Mouse (Mus musculus) hindbrain, embryonic 10.5 days (tissue): ENCODE results near the gene Shroom3. TPM values are rescaled to one million over a fixed set of nuclear protein-coding genes. Genes with fewer than 3 reads are reported as not detected.

Experiments
- DNase-seq: peaks from one replicate; pipeline ENCODE4 v3.0.0-alpha.2; 2017; ENCODE audit warnings: low spot score
- H3K27ac ChIP-seq: fragments of 300-500 bp; sonication (generic); 2 replicates; pipeline ENCODE4 v1.5.1; 2016; ENCODE audit warnings: mild to moderate bottlenecking, moderate library complexity
- H3K27me3 ChIP-seq: fragments of 300-500 bp; sonication (generic); 2 replicates; pipeline ENCODE4 v1.6.1; 2016; ENCODE audit warnings: mild to moderate bottlenecking; ENCODE audit not compliant: poor library complexity, insufficient read depth, severe bottlenecking
- H3K36me3 ChIP-seq: fragments of 300-500 bp; sonication (generic); 2 replicates; pipeline ENCODE4 v1.6.1; 2016; ENCODE audit warnings: mild to moderate bottlenecking, moderate library complexity
- H3K4me1 ChIP-seq: fragments of 300-500 bp; sonication (generic); replicated peaks from 2 replicates; pipeline ENCODE4 v1.6.1; 2016; ENCODE audit warnings: mild to moderate bottlenecking
- H3K4me3 ChIP-seq: fragments of 300-500 bp; sonication (generic); 2 replicates; pipeline ENCODE4 v1.5.1; 2016; ENCODE audit warnings: mild to moderate bottlenecking, moderate library complexity
- H3K9me3 ChIP-seq: fragments of 300-500 bp; sonication (generic); 2 replicates; pipeline ENCODE4 v1.6.1; 2016; ENCODE audit warnings: mild to moderate bottlenecking, moderate library complexity
- WGBS: fragments of 180-500 bp; shearing (Covaris S2); methylation state at CpG from one replicate; pipeline ENCODE4 v1.1.7; 2016; 5-methylcytosine and 5-hydroxymethylcytosine counted together
- polyA plus RNA-seq: library from polyadenylated mRNA; unstranded; fragments of >200 nt; fragmentation: Nextera tagmentation; extraction: Ambion mirVana; gene quantifications from 2 replicates; pipeline ENCODE4 v1.2.1, GENCODE M21; 2016

Shroom3 gene
- polyA plus RNA-seq, 1 experiment from 2014 or later: 6.5 TPM

DNA sequence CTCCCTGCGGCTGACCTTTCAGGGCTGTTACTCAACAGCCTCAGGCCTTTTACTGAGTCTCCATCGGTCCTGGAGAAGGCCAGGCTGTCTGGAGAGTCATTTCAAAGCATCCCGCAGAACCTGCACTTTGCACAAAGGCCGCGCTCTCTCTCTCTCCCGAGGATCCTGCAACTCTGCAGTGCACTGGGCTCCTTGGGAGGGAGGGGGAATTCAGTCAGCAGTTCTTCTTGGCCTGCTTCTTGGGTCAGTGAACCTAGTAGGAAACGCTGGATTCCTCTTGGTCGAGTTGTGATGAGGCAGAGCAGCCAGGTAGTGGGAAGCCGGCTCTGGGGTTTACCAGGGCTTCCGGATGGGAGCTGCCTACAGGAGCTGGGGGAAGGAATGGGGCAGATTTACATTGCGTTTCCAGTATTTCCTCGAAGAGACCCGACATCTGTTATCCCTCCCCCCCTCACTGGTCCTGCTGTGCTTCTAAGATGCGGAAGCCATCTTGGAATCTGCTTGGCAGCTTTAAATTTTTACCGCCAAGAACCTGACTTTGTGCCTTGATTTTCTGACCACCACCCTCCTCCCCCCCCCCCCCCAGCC, 305.6 kb downstream of the Shroom3 start:
- Histone ChIP-seq H3K9me3 (0 out of 2 replicates have a peak, but pooled peaks cover 2% of the 10 kb centered on the region), H3K27ac (peak overlapping the region; percentile 84), H3K27me3 (no peaks in the 10 kb centered on the region), H3K4me3 (peak overlapping the region; percentile 28), H3K36me3 (no peaks in the 10 kb centered on the region), H3K4me1 (peaks cover 22% of the 10 kb centered on the region)
- peak; percentile 60 for DNase-seq
- 27% methylated on average over 15 of the region's 15 CpGs for WGBS

DNA sequence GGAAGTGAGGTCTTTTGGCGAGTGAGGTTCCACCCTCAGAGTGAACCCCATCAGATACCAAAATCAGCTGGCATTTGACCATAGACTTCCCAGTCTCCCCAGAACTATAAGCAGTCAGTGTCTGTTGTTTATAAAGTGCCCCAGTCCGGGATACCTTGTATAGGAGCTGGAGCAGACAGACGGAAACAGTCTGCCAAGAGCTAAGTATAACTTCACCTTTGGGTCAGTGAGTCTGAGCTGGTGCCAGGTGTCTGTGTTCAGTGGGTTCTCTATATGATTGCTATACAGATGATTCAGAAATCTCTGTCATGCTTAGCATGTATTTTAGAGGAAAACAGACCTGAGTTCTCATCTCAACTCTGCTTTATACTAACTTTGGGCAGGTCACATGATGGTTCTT, 308.9 kb downstream of the Shroom3 start:
- 90% methylated on average over 3 of the region's 3 CpGs for WGBS
- DNase-seq: no peak
- Histone ChIP-seq H3K36me3 (no peaks in the 10 kb centered on the region), H3K4me1 (peaks cover 27% of the 10 kb centered on the region), H3K9me3 (no peaks in the 10 kb centered on the region), H3K27me3 (no peaks in the 10 kb centered on the region), H3K27ac (no peak overlapping the region), H3K4me3 (no peak overlapping the region)

DNA sequence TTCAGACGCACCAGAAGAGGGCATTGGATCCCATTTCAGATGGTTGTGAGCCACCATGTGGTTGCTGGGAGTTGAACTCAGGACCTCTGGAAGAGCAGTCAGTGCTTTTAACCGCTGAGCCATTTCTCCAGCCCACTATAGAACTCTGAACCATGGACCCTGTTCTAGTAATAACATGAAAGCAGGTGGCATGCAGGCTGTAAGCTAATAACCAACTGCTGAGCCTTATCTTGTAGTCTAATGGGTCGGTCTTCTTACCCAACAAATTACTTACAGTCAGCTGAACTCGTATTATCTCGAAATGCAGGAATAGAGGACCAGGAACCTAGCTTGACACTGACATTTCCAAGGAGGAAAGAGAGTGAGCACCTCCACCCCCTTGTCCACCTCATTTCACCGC, 311.1 kb downstream of the Shroom3 start:
- no peak for DNase-seq
- no peaks in the 10 kb centered on the region for H3K36me3 ChIP-seq
- no peaks in the 10 kb centered on the region for H3K27me3 ChIP-seq
- WGBS: 88% methylated on average over 6 of the region's 6 CpGs
- no peaks in the 10 kb centered on the region for H3K9me3 ChIP-seq
- no peak overlapping the region for H3K27ac ChIP-seq
- no peak overlapping the region for H3K4me3 ChIP-seq
- peaks cover 28% of the 10 kb centered on the region for H3K4me1 ChIP-seq

DNA sequence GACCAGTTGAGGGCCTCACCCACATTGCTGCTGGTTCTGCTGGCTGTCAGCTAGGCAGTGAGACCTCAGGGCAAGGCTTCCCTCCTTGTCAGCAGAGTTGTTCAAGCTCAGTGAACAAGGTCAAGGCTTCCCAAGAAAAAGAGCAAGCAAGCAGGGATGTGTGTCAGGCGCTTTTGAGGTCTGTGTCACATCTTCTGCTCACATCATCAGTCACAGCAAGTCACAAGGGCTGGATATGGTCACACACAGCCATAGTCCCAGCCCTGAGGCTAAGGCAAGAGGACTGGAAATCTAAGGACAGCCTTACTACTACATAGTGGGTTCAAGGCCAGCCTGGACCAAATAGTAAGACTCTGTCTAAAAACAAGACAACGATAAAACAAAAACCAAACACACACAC, 311.6 kb downstream of the Shroom3 start:
- H3K4me3 ChIP-seq: no peak overlapping the region
- H3K36me3 ChIP-seq: no peaks in the 10 kb centered on the region
- 0 out of 2 replicates have a peak overlapping the region, but pooled peaks have one; percentile 35 for H3K27ac ChIP-seq
- DNase-seq: no peak
- H3K4me1 ChIP-seq: peaks cover 27% of the 10 kb centered on the region
- no peaks in the 10 kb centered on the region for H3K9me3 ChIP-seq
- 94% methylated on average over 2 of the region's 2 CpGs for WGBS
- H3K27me3 ChIP-seq: no peaks in the 10 kb centered on the region

DNA sequence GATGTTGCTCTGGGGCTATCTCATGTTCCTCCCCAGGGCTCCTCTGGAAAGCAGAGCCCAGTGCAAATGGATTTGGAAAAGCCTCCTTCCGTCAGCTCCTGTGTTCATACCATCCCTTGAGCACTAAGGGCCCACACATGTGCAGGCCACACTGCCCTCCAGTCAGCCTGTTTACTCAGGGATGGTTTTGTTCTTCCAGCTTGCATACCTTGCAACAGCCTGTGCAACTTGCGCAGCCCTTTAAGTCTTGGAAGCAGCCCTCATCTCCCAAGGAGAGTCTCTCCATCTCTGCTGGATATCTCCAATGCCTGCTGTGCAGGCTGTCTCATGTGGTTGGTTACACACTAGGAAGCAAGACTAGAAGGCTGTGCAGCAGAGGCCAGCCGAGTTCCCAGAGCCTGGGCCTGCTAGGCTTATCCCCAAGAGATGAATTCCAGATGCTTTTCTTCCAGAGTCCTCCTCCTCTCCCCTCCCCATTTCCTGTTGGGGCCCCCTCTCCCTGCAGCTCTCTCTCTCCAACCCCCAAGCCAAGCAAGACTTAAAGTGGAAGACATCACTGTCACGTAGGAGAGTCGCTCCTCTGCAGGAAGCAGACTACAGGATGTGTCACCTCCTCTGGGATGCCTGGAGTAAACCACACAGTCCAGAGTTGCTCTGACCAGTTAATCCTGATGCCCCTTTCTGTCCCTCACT, 314.3 kb downstream of the Shroom3 start:
- peak overlapping the region; percentile 36 for H3K27ac ChIP-seq
- H3K36me3 ChIP-seq: no peaks in the 10 kb centered on the region
- H3K4me1 ChIP-seq: peaks cover 27% of the 10 kb centered on the region
- H3K4me3 ChIP-seq: no peak overlapping the region
- no peaks in the 10 kb centered on the region for H3K9me3 ChIP-seq
- 40% methylated on average over 5 of the region's 5 CpGs for WGBS
- DNase-seq: peak; percentile 64
- no peaks in the 10 kb centered on the region for H3K27me3 ChIP-seq

DNA sequence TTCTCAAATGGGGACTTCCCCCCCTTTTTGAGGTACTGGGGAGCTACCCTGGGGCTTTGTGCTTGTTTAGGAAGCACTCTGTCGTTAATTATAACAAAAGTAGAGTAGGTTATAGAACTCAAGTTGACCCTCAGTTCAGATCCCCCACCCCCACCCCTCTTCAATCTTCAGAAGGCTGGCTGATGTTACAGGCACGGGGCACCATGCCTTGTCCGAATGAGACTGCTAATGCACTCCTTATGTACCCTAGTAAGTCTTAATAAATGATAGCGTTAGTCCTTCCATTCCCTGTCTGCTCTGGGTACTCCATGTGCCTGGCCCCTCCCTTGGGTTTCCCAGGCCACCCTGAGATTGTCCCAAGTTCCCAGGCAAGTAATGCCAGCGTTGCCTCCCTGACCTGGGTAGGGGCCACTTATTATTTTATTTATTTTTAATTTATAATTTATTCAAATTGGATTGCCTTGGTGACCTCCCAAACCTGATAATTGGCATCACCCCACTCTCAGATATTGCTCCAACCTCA, 315.3 kb downstream of the Shroom3 start:
- peak overlapping the region; percentile 36 for H3K27ac ChIP-seq
- DNase-seq: no peak
- H3K9me3 ChIP-seq: no peaks in the 10 kb centered on the region
- WGBS: 53% methylated on average over 5 of the region's 5 CpGs
- no peaks in the 10 kb centered on the region for H3K27me3 ChIP-seq
- H3K4me1 ChIP-seq: peaks cover 27% of the 10 kb centered on the region
- H3K4me3 ChIP-seq: no peak overlapping the region
- no peaks in the 10 kb centered on the region for H3K36me3 ChIP-seq

DNA sequence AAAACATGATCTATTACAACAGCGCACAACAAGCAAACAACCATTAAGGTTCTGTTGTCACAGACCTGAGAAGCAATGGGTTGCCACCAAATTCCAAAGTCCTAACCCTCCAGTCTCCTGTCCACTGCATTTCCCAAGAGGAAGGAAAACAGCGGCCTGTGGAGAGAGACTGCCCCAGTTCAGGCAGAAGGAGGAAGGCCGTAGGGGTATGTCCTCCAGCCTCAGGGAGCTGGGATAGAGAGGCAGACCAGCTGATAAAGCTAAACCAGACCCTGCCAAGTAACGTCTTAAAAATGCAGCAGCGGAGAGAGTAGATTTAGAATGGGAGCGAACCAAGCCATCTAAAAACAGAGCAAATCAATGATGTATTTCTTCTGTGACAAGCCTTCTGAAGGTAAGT, 316.8 kb downstream of the Shroom3 start:
- H3K4me1 ChIP-seq: peaks cover 28% of the 10 kb centered on the region
- H3K27me3 ChIP-seq: no peaks in the 10 kb centered on the region
- H3K4me3 ChIP-seq: no peak overlapping the region
- DNase-seq: no peak
- peak overlapping the region; percentile 35; the same call in 1 of the 2 replicates for H3K27ac ChIP-seq
- WGBS: 88% methylated on average over 6 of the region's 6 CpGs
- no peaks in the 10 kb centered on the region for H3K36me3 ChIP-seq
- no peaks in the 10 kb centered on the region for H3K9me3 ChIP-seq

DNA sequence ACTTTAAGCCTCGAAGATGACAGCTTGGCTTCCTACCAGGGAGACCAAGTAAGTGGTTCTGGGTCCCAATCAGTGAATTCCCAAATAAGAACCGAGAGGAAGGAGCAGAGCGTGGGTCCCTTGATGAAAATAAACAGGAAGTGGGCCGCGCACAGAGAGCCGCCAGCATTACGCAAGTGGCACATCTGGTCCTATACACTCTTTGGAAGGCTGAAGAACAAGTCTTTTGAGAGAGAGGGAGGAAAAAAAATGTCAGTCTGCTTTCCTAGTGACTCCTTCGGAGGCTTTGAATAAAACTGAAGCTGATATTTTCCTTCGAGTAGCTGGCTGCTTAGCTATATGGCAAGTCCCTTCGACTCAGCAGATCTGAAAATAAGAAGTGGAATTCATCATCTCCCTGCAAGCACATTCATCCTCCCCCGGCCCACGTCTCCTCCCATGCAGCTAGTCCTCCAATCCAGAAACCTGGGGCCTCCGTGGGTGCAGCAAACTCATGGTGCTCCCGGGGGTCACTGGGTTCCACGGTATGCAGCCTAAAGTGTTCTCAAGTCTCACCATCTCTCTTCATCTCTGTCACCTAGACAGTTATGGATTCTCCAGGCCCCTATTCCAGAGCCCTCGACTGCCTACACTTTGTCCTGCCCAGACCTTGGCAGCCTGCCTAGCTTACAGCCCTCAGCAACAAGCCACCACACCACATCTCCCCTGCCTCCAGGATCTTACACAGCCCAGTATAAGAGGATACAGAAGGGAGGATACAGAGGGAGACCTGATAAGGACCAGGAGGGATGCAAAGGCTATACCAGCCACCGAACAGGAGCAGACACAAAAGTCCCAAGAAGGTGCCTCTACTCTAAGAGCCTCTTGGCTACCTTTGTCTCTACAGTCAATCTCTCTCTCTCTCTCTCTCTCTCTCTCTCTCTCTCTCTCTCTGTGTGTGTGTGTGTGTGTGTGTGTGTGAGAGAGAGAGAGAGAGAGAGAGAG, 317.8 kb downstream of the Shroom3 start:
- no peaks in the 10 kb centered on the region for H3K27me3 ChIP-seq
- no peaks in the 10 kb centered on the region for H3K36me3 ChIP-seq
- no peak overlapping the region for H3K4me3 ChIP-seq
- peak overlapping the region; percentile 75 for H3K27ac ChIP-seq
- DNase-seq: no peak
- H3K9me3 ChIP-seq: no peaks in the 10 kb centered on the region
- H3K4me1 ChIP-seq: peaks cover 38% of the 10 kb centered on the region
- WGBS: 81% methylated on average over 17 of the region's 17 CpGs

DNA sequence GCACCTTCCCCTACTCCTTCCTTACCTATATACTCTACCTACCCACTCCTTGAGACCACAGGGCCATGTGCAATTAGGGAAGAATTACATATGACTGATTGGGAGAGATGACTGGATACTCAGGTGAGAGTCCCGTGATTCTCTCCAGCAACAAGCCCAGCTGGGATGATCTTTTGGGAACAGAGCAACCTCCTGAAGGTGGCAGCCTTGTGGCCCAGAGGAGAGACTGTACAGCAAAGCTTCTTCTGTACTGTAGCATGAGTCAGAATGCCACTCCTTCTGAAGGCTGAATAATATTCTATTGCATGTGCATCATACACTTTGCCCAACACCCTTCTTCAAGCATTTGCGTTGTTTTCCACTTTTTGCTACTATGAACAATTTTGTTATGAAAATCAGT, 319.4 kb downstream of the Shroom3 start:
- no peak overlapping the region for H3K4me3 ChIP-seq
- H3K9me3 ChIP-seq: no peaks in the 10 kb centered on the region
- no peaks in the 10 kb centered on the region for H3K27me3 ChIP-seq
- H3K4me1 ChIP-seq: peaks cover 34% of the 10 kb centered on the region
- H3K36me3 ChIP-seq: no peaks in the 10 kb centered on the region
- H3K27ac ChIP-seq: no peak overlapping the region
- no peak for DNase-seq
- 89% methylated on average over 2 of the region's 2 CpGs for WGBS

DNA sequence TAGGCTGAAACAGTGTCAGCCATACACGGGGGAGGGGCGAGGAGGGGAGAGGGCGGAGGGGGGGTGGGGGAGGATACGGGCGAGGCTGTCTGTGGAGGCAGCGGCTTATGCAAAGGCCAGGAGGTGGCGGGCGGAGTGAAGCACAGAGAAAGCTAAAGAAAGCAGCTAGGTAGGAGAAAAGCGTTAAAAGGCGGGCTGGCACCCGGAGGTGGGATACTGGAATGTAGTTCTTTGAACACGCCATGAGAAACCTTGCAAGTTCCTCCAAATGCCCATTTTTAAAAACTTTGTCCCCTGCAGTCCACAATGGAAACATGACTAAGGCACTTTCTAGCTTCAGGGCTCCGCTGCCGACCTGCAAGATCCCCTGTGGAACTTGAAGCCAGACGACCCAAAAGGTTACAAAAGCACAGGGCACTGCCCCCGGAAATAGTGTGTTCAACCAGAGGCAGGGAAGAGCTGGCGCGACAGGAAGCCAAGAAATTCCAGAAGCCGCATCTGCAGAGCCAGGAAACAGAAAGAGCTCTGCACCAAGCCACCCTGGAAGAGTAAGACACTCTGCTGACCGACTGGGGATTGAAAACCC, 322.1 kb downstream of the Shroom3 start:
- peak overlapping the region; percentile 71 for H3K27ac ChIP-seq
- no peaks in the 10 kb centered on the region for H3K27me3 ChIP-seq
- 6% methylated on average over 20 of the region's 20 CpGs for WGBS
- no peaks in the 10 kb centered on the region for H3K9me3 ChIP-seq
- no peaks in the 10 kb centered on the region for H3K36me3 ChIP-seq
- peak; percentile 67 for DNase-seq
- H3K4me3 ChIP-seq: peak overlapping the region; percentile 35
- peaks cover 17% of the 10 kb centered on the region for H3K4me1 ChIP-seq

DNA sequence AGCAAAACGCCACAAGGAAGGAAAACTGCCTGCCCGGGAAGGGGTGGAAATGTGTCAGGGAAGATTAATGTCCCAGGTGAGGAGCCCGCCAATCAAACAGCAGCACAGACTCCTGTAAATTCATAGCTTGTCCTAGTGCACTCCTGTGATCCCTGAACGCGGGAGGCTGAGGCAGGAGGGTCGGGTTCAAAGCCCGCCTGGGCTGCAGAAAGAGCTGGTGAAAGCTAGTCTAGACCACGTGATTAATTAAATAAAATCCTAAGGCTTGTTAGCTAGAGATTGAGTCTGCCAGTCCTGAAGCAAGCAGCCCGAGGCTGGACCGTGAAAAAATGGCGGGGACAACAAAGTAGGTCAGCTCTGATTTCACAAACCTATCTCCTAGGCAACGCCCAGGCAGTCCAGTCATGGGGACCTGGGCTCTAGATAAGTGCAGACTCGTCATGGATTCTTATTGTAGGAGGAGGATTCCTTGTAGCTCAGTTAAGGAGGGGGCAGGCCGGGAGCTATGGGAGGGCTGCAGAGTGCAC, 322.6 kb downstream of the Shroom3 start:
- Histone ChIP-seq H3K9me3 (no peaks in the 10 kb centered on the region), H3K4me1 (peaks cover 17% of the 10 kb centered on the region), H3K27me3 (no peaks in the 10 kb centered on the region), H3K27ac (peak overlapping the region; percentile 71), H3K36me3 (no peaks in the 10 kb centered on the region), H3K4me3 (peak overlapping the region; percentile 35)
- DNase-seq: peak; percentile 38
- WGBS: 35% methylated on average over 14 of the region's 14 CpGs

DNA sequence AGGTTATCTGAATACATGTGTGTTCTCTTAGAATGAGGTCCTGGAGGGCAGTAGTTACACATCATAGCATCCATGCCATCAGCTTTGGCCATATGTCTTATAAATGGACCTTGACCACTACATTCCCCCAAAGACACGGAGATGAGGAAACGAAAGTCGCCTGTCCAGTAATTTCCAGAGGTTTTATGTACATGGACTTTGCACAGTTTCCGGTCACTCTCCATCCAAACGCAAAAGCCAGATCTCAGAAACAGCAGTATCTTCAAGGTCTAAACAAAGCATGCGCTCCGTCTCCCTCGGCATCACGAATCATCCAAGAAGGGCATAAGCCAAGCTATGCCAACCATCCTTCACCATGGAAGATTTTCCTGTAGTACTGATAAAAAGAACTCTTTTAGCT, 325.0 kb downstream of the Shroom3 start:
- DNase-seq: no peak
- 95% methylated on average over 9 of the region's 9 CpGs for WGBS
- H3K27me3 ChIP-seq: no peaks in the 10 kb centered on the region
- peaks cover 17% of the 10 kb centered on the region for H3K4me1 ChIP-seq
- H3K36me3 ChIP-seq: no peaks in the 10 kb centered on the region
- H3K9me3 ChIP-seq: no peaks in the 10 kb centered on the region
- no peak overlapping the region for H3K4me3 ChIP-seq
- H3K27ac ChIP-seq: no peak overlapping the region
